Mouse (Mus musculus): ENCODE data around the gene Atp23.
"Not testable (repeated sequence)": the region's sequence is repeated elsewhere in the genome, so short reads cannot be mapped to it uniquely, and the experiment has no call there.

Atp23 gene

DNA sequence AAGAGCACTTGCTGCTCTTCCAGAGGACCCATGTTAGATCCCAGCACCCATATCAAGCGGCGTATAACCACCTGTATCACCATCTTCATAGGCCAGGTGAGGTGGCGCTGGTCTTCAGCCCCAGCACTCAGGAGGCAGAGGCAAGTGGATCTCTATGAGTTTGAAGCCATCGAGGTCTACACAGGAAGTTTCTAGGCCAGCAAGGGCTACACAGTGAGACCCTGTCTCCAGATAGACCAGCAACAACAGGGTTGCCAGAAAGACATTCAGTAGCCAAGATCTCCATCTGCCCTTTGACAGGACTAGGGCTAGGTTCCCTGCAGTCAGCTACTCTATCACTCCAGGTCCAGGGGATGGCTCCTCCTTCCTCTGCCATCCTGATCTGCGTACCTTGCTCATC, 5.7 kb upstream of the Atp23 start:
- no peak for DNase-seq

DNA sequence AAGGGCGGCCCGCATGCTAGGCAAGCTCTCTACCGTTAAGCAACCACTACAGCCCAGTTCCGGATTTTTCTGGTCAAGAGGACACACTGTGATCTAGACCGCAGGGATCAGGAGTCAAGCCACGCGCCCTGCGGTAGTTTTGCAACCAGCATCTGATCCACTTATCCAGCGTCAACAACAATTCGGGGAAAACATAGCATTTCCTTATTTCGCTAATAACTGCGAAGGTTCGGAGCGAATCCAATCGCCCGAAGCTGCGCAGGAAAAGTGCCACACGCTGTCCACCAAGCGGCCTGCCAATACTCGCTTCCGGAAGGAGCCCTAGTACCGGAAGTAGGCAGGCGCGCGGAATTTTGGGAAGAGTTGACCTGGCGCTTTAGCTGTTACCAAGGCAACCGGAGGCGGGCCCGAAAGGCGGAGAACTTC, 4.5 kb upstream of the Atp23 start:
- DNase-seq: peak; percentile 97 to 98

DNA sequence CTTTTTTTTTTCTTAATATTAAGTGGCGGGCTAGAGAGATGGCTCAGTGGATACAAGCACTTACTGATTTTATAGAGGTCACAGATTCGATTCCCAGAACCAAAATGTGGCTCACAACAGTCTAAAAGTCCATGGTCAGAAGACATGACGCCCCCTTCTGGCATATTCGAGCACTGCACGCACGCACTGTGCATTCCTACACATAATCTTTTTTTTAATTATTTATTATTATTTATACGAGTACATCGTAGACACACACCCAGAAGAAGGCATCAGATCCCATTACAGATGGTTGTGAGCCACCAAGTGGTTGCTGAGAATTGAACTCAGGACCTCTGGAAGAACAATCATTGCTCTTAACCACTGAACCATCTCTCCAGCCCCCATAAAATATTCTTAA, 3.9 kb upstream of the Atp23 start:
- peak; percentile 17 to 22 for DNase-seq

DNA sequence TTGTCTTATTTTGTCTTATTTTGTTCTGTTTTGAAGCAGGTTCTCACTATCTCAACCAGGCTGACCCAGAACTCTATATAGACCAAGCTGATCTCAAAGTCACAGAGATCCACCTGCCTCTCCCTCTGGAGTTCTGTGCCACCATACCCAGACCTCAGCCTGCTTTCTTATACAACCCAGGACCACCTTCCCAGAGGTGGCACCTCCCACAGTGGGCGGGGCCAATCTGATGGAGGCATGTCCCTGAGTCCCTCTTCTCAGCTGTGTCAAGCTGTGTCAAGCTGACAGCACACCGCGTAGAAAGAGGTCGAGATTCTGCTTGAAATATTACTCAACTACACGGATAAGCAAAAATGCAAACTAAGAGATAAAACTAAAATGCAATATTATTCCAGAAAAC, 3.1 kb upstream of the Atp23 start:
- DNase-seq: peak in 1 of 2 experiments; percentile 26

DNA sequence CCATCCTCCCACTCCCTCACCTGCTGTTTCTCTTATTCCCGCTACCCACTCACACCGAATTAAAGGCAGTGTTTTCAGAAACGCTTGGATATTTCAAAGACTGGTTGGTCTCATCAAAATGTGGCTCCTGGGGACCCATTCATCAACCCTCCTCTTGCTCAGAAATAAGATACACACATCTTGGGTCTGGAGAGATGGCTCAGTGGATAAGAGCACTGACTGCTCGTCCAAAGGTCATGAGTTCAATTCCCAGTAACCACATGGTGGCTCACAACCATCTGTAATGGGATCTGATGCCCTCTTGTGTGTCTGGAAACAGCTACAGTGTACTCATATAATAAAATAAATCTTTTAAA, 311 bp upstream of the Atp23 start:
- DNase-seq: no peak

DNA sequence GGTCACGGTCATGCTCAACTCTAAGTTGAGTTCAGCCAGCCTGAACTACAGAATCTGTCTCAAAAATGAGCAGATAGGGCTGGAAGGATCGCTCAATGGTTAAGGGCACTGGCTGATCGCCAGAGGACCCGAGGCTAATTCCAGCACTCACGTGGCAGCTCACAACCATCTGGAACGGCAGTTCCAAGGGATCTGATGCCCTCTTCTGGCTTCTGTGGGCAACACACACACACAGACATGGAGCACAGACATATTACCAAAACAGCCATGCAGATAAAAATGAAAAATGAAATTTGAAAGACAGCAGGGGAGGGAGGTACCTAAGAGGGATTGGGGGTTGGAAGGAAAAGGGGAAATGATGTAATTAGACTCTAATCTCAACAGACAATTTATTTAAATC, 5.3 kb downstream of the Atp23 start:
- DNase-seq: no peak

DNA sequence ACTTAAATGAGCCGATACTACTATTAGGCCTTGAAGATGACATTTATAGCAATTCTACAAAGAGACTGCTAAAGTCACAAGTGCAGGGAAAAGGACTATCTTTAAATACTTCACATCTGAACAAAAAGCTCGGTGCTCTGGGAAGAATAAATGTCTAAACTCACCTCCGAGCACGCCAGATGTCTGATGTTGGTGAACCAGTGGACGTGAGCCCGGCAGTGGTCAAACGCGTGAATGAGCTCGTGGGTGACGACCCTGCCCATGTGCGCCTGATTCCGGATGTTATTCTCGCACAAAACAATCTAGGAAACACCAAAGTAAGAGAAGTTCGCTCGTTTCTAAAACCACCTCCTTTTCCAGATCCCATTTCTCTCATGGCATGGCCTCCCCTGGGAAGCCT, 7.1 kb downstream of the Atp23 start:
- DNase-seq: no peak

DNA sequence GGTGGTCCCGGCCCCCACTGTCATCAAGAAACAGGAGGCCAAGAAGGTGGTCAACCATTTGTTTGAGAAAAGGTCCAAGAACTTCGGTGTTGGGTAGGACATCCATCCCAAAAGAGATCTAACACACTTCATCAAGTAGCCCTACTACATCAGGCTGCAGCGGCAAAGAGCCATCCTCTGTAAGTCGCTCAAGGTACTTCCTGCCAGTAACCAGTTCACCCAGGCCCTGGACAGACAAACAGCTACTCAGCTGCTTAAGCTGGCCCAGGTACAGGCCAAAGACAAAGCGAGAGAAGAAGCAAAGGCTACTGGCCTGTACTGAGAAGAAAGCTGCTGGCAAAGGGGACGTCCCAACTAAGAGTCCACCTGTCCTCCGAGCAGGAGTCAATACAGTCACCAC, 8.0 kb downstream of the Atp23 start:
- DNase-seq: no peak

DNA sequence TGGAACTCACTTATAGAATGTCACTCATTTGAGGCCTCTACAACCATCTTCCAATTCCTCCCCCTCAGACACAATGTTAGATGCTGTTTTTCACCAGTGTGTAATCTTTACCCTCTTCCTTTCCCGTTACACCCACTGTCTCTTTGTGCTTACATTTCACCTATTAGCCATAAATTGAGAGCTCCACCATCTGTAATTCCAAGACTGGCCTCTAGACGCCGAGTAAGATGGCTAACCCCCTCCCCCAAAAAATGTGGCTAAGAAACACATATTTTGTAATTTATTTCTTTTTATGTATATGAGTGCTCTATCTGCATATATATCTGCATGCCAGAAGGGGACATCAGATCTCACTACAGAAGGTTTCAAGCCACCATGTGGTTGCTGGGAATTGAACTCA, 27.4 kb downstream of the Atp23 start:
- DNase-seq: no peak

DNA sequence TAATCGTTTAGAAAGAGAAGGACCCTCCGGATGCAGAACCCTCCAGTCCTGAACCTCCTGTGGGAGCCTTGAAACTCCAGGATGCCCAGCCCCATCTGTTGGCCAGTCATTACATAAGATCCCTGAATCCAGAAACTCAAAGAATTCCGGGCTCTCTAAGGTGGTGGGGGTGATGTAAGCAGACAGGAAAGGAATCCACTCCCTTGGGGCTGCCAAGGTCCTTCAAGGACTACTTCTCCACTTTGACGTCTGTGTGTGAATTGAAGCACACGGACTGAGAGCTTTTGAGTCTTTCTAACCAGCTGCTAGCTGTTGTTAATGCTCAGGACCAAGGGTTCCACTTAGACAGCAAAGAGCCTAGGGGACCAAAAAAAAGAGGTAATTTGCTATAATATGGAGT, 28.9 kb downstream of the Atp23 start:
- no peak for DNase-seq

DNA sequence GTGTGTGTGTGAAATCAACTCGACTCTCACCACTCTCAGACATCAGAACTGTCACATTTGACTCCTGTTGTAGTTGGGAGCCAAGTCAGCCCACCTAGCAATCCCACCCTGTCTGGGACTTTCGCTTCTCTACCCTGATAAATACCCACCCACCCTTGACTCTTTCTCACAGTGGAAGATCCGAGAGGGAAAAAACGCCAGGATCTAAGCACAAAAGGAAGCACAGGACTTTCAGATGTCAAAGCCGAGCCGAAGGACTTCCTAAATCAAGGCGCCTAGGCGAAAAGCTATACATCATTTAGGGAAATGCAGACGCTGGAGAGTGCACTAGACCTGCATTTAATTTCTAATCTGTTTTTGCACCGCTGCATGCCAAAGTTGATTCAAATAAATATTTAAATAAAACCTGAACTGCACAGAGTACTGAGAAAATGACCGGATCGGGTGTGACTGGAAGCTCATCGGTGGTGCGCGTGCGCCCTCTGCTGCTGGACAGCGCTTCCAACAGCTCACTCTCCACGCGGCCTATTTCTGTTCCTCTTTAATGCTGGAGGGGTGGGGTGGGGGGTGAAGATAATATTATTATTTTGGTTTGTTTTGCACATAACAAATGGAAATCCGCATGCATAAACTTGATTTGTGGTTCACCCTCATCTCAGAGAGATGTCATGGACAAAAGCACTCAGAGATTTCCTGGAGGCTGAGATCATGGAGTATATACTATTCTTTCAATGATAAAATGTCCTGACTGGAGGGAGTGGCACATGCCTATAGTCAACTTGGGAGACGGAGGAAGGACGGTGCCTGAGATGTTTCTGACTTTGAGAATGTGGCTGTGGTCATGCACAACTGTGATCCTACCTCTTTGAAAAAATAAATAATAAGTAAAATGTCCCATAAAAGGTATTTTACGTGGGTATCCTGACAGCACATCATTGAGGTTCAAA, 31.5 kb downstream of the Atp23 start:
- peak; percentile 63 to 89 for DNase-seq

DNA sequence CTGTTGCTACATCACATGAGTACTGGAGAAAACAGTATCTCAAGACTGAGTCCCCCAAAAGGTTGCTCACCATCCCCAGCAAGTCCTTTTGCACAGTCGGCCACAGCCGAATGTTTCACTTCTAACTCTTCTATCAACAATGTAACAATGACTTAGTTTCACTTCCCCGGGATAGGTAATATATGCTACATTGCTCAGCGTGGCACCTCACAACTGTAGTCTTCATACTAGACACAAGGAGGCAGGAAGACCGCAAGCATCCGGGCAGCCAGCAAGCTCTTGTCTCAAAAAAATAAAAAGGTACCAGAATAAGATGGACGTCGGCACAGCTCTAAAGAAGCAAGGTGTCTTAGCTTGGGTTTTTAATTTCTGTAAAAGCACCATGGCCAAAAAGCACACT, 35.9 kb downstream of the Atp23 start:
- DNase-seq: no peak

DNA sequence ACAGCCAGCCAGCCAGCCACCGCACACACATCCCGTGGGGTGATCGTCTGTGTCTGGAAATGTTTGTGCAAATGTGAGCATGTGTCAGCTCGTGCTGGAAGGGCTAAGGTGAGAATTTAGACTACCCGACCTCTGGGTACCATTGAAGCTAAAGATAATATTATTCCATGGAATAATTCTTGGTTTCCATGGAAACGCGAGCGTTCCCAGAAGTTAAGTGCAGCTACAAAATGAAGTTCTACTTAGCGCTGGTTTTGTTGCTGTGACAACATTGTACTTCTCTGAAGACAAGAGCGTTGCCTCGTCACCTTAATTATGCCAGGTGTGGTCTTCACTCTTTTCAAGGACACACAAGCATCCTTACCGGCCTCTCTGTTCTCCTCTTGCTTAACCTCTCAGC, 39.0 kb downstream of the Atp23 start:
- DNase-seq: no peak

DNA sequence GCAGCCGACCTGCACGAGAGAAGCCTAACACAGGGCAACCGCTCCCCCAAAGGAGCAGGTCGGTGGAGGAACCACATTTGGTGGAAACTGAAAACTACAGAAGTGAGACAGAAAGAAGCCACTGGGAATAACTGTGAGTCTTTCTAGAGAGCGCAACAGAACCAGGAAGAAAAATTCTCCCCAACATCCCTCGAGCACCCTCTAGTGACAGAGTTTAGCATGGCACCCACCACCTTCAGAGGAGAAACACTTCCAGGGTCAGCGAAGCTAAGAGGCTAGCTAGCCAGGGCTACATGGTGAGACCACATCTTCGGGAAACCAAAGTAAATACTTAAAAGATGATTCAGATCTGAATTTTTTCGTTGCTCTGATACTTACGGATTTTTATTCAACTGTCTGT, 47.9 kb downstream of the Atp23 start:
- peak in 1 of 2 experiments; percentile 70 for DNase-seq

DNA sequence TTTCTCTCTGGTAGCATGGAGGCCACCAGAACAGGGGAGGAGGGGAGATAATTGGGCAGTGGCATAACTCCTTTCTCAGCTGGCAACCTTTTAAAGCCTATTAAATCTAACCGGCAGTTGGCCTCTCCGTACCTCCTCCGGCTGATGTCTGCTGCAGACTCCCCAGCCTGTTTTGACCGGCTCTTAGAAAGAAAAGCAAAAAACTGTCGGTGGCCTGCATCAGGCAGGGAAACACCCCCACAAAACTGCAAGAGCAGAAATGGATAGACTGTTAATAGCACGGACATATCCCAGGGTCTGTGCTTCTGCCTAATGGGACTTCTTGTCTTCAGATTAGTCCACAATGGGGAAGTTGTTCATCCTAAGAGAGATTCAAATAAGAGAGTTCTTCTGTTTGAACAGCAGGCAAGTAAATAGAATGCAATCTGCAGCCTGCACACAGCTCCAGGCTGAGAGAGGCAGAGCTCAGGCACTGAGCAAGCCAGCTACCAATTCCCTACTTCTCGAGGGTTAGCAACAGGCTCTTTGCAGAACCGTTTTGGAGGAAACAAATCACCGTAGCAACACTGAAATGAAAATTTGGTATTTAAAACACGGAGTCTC, 55.7 kb downstream of the Atp23 start:
- DNase-seq: no peak

DNA sequence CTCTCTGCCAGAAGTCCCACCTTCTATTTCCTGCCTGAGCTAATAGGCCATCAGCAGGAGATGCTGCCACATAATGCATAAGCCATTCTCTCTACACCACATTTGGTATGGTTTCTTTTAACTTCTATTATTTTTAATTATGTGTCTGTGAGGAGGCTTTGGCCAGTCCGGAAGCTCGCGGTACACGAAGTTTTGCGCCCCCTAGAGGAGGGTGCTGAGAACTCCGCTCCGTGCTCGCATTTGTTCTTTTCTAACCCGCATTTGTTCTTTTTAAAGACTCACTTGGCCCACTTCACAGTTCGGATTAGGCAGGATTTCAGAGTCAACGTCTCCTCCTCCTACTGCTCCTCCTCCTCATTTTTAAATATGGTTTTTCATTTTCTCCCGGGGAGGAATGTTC, 56.5 kb downstream of the Atp23 start:
- DNase-seq: peak in 1 of 2 experiments; percentile 34

DNA sequence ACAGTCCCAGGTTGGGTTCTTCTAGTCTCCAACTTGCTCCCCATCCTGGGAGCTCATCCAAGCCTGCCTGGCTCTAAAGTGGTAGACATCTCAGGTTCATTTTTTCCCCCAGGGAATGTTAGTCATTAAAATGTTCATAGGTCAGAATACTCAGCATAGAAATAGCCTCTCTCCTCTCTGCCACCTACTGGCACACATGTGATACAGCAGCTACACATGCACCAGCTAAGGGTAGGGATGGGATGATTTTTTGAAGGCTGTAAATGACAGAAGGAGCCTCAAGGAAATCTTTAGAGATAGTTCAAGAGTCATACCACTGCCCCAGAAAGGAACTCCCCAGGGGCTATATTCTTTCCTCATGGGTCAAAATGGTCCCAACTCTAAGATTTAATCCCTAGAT, 60.9 kb downstream of the Atp23 start:
- no peak for DNase-seq

DNA sequence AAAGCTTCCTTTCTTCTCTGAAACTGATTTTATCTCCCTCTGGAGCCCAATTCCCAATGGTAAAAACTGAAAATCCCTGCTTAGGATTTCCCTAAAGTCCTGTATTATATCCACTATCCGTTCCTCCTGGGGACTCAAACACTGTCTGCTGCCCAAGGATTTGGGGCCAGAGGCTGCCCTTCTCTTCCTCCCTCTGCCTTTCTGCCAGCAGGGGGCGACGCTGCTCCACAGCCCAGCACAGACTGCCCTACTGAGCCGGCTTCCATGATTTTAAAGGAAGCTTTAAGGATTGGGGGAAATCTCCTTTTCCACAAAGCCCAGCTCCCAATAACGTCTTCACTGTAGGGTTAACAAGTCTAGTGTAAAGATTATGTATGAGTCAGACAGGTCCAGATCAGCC, 68.1 kb downstream of the Atp23 start:
- peak; percentile 6 to 47 for DNase-seq

DNA sequence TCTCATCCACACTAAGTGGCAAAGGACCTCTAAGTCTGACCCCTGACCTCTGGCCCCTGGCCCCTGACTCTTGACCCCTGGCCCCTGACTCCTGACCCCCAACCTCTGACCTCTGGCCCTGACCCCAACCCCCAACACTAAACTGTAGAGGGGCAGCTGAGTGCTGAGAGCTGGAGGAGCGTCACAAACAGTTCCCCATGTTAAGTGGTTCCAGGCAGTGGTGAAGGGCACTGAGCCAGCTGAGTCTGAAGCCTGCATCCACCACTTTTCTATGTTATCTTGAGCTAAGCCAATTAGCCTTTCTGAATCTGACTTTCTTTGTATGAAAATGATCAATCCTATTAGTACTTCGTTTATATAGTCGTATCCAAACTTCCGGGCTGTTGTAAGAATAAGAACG, 69.8 kb downstream of the Atp23 start:
- no peak for DNase-seq

DNA sequence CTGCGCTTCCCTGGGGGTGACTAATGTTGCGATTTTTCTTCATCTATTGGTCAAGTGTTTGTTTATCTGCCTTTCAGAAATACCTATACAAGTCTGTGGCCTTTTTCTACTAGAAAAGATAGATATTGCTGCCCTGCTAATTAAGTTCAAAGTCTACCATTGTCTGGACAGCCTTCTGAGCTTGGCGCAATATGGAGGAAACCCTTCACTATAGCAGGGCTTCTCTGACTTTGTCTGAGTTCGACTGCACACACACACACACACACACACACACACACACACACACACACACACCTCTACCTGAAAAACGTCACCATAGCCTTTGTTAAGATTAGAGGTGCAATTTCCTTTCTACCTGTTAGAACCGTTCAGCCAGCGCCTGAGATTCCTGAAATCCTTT, 72.5 kb downstream of the Atp23 start:
- DNase-seq: no peak

DNA sequence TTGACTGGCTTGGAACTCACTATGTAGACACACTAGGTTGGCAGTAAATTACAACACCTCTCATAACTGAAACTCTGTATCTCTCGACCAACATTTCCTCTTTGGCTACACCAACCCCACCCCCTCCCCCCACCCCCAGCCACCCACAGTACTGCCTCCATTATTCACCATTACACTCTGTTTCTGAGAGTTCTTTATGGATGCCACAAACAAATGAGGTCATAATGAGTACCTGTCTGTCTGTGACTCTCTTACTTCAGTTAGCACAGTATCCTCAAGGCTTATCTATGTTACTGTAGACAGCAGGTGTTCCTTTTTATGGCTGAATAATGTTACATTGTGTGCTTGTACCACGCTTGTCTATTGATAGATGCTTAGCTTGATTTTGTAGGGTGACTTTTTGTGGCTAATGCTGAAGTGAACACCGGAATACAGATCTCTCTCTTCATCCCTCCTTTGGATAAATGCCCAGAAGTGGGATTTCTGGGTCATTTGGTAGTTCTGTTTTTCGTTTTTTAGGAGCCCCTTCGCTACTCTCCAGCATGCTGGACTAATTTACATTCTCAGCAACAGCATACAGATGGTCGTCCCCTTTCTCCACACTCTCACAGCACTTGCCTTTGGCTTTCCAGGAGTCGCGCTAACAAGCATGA, 73.1 kb downstream of the Atp23 start:
- DNase-seq: no peak

DNA sequence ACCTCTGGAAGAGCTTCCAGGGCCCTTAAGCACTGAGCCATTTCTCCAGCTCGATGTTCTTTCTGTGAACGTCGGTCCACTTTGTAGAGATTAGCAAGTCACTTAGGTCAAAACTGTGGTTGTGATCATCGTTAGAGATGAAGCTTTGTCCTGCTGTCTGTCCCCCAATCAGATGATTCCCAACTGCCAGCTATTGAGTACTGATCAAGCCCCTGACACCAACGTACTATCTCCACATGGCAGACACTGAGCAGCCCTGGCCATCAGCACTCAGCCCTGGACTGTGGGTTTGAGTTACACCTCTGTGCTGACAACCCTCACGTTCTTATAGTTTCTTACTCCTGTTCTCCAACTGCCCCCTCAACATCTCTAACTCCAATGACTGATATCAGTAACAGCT, 74.2 kb downstream of the Atp23 start:
- DNase-seq: no peak

DNA sequence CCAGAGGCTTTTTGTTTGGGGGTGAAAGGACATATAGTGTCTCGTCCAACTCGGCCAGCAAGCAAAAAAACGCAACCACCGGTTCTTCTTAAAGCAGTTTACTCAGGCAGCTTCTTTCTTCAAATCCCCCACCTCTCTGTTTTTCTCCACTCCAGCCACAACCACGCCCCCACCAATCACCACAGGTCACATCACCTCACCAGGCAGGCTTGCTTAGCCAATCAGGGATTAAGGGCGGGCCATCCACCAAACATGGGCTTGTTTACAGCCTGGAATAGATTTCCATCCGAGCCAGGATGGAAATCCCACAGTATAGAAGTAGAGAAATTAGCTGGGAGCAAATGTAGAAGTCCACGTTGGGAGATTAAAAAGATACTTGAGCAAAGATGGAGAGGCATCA, 74.9 kb downstream of the Atp23 start:
- DNase-seq: not testable (repeated sequence)

DNA sequence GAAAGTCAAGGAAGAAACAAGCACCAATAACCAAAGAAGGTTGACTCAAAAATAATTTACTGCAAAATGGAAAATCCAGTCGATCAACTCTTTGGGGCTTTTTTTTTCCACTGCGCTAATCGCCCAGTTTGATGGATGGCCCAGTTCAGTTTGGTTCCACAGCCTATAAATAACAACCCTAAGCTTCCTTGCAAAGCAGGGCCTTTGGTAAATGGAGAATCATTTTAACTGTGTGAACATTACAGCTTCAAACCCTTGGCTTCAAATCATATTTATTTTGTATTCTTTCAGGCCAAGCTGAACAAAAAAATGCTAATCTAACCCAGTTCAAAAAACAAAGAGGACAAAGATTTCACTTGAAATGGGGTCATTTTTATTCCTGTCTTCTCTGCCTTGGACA, 78.7 kb downstream of the Atp23 start:
- no peak for DNase-seq
